Mouse (Mus musculus): Measurements from ENCODE around the gene Snrpd2.

DNA sequence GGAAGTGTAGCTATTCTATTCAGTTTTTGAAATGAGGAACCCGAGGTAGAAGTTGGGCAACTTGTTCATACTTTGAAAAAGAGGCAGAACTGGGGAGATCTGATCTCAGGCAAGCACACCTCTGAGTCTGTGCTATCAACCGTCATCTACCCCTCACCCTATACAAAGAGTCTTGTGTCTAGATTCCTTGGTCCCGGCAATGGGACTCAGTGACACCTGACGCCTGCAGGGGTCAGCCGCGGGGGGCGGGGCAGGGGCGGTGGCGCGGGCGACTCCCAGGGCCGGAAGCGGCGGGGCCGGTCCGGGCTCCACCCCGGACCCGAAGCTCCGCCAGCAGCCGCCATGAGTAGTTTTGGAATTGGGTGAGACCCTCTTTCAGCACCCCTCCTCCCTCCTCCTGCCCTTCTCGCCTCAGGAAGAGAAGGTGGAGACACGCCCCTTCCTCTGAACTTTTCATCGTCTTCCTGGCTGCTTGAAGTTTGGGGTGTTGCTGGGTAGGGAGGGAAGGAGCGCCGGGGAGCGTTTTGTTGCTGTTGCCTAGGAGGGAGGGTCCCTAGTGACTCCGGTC, 31.4 kb downstream of the Snrpd2 start:
- TF ChIP-seq CTCF (IDR thresholded peaks at IDR 0.05; ENCODE audit: low read depth), result 0 out of 2 replicates have a peak, but pooled peaks have one; percentile 9
- TF ChIP-seq EP300 (IDR thresholded peaks at IDR 0.05; ENCODE audit: low read depth), result no peak

Measured in liver, embryonic 14.5 days (tissue).